22 mouse cellular contexts compared by ENCODE assay signal in genomic region chr11:18598349-18598748, GRCm38 (mm10).
DNase-seq lines count a peak whose midpoint lies in the region; ATAC-seq lines count a peak whose summit lies in the region.
"Had no signal": no experiment of that assay in that cellular context is flagged by ENCODE, and none has a peak within 500 bp of the region (broad histone marks: within the 10 kb centered on the region; RNA-seq: fewer than 3 reads in every experiment).

No protein-coding gene starts in this region.

- no peak overlapping the region for H3K27ac ChIP-seq in heart, embryonic 11.5 days (ENCODE audit: low read depth, low read length)
- H3K27ac ChIP-seq in heart, embryonic 13.5 days (replicated peaks) = 0 out of 2 replicates have a peak overlapping the region, but pooled peaks have one; percentile 16
- no peak overlapping the region for H3K27ac ChIP-seq in midbrain, embryonic 11.5 days (ENCODE audit: low read depth, low read length)
- no peak overlapping the region for H3K27ac ChIP-seq in midbrain, embryonic 16.5 days (ENCODE audit: low read length)
- H3K27ac ChIP-seq: embryonic facial prominence, embryonic 13.5 days; embryonic facial prominence, embryonic 15.5 days; forebrain, embryonic 10.5 days; forebrain, embryonic 12.5 days had no signal

- no peak overlapping the region for H3K9ac ChIP-seq in heart, embryonic 11.5 days (ENCODE audit: low read depth, low read length)
- no peak overlapping the region for H3K9ac ChIP-seq in heart, embryonic 13.5 days
- H3K9ac ChIP-seq in midbrain, embryonic 11.5 days (ENCODE audit: low read length) = no peak overlapping the region
- H3K9ac ChIP-seq in midbrain, embryonic 16.5 days (ENCODE audit: low read depth, low read length) = no peak overlapping the region
- H3K9ac ChIP-seq: embryonic facial prominence, embryonic 13.5 days; embryonic facial prominence, embryonic 15.5 days; forebrain, embryonic 12.5 days had no signal

- peak; percentile 69 for ATAC-seq in heart, embryonic 11.5 days (replicated peaks; ENCODE audit: insufficient number of reproducible peaks, low FRiP score, low TSS enrichment)
- no peak for ATAC-seq in heart, embryonic 13.5 days (ENCODE audit: extremely low read depth, insufficient number of reproducible peaks, low FRiP score, low TSS enrichment)
- ATAC-seq in midbrain, embryonic 11.5 days (ENCODE audit: low FRiP score) = no peak
- no peak for ATAC-seq in midbrain, embryonic 16.5 days
- ATAC-seq: forebrain, embryonic 14.5 days had no signal

- DNase-seq in heart, postnatal 14 days = no peak
- no peak for DNase-seq in heart, postnatal 25 days (ENCODE audit: low spot score)
- peak; percentile 35 for DNase-seq in midbrain, embryonic 11.5 days (ENCODE audit: low spot score, missing footprints)
- DNase-seq: adrenal gland, adult 2 months; adrenal gland, postnatal 10 days; adrenal gland, postnatal 25 days; cerebellum, adult 11 months; cerebellum, adult 18-20 months; cerebellum, adult 8-10 months; cerebellum, adult 9-11 months; cerebellum, postnatal 14 days; cerebellum, postnatal 36 days; embryo, embryonic 11 days had no signal

- no peaks in the 10 kb centered on the region for H3K27me3 ChIP-seq in heart, embryonic 11.5 days (ENCODE audit: control insufficient read depth, insufficient read depth, low read length)
- H3K27me3 ChIP-seq in heart, embryonic 13.5 days (replicated peaks) = 0 out of 2 replicates have a peak, but pooled peaks cover 3% of the 10 kb centered on the region
- H3K27me3 ChIP-seq in midbrain, embryonic 11.5 days (ENCODE audit: control insufficient read depth, insufficient read depth, low read length) = no peaks in the 10 kb centered on the region
- H3K27me3 ChIP-seq in midbrain, embryonic 16.5 days (ENCODE audit: control insufficient read depth, insufficient read depth, low read depth, low read length) = no peaks in the 10 kb centered on the region
- H3K27me3 ChIP-seq: embryonic facial prominence, embryonic 13.5 days; embryonic facial prominence, embryonic 15.5 days; forebrain, embryonic 12.5 days had no signal

- WGBS in heart, embryonic 11.5 days (ENCODE audit: insufficient replicate concordance) = 30% methylated on average over 3 of the region's 3 CpGs
- WGBS in heart, embryonic 13.5 days = 28% methylated on average over 3 of the region's 3 CpGs
- WGBS in midbrain, embryonic 11.5 days = 75% methylated on average over 3 of the region's 3 CpGs
- 81% methylated on average over 3 of the region's 3 CpGs for WGBS in midbrain, embryonic 16.5 days

- peaks cover 10% of the 10 kb centered on the region; the same call in 1 of the 2 replicates for H3K4me1 ChIP-seq in heart, embryonic 11.5 days (ENCODE audit: control insufficient read depth, insufficient read depth, low read length)
- H3K4me1 ChIP-seq in heart, embryonic 13.5 days = peaks cover 30% of the 10 kb centered on the region
- no peaks in the 10 kb centered on the region for H3K4me1 ChIP-seq in midbrain, embryonic 11.5 days (ENCODE audit: control insufficient read depth, insufficient read depth, low read length)
- H3K4me1 ChIP-seq in midbrain, embryonic 16.5 days (ENCODE audit: control insufficient read depth, insufficient read depth, low read length) = no peaks in the 10 kb centered on the region
- H3K4me1 ChIP-seq: embryonic facial prominence, embryonic 13.5 days; embryonic facial prominence, embryonic 15.5 days; forebrain, embryonic 10.5 days; forebrain, embryonic 12.5 days had no signal

- intact Hi-C loops in heart, postnatal 14 days (cut with DNase I) = no loop called here
- intact Hi-C loops in heart, postnatal 25 days (cut with DNase I) = no loop called here

- H3K36me3 ChIP-seq in heart, embryonic 11.5 days (ENCODE audit: control insufficient read depth, insufficient read depth, low read length) = no peaks in the 10 kb centered on the region
- H3K36me3 ChIP-seq in heart, embryonic 13.5 days = no peaks in the 10 kb centered on the region
- no peaks in the 10 kb centered on the region for H3K36me3 ChIP-seq in midbrain, embryonic 11.5 days (ENCODE audit: control insufficient read depth, insufficient read depth, low read length)
- no peaks in the 10 kb centered on the region for H3K36me3 ChIP-seq in midbrain, embryonic 16.5 days (ENCODE audit: control insufficient read depth, insufficient read depth, low read length)
- H3K36me3 ChIP-seq: embryonic facial prominence, embryonic 13.5 days; embryonic facial prominence, embryonic 15.5 days; forebrain, embryonic 10.5 days; forebrain, embryonic 12.5 days had no signal

- H3K9me3 ChIP-seq in heart, embryonic 11.5 days (replicated peaks; ENCODE audit: control insufficient read depth, low read length) = no peaks in the 10 kb centered on the region
- no peaks in the 10 kb centered on the region for H3K9me3 ChIP-seq in heart, embryonic 13.5 days
- no peaks in the 10 kb centered on the region for H3K9me3 ChIP-seq in midbrain, embryonic 11.5 days (ENCODE audit: control insufficient read depth, low read length)
- H3K9me3 ChIP-seq in midbrain, embryonic 16.5 days (replicated peaks; ENCODE audit: control insufficient read depth, low read length, poor library complexity, severe bottlenecking) = no peaks in the 10 kb centered on the region
- H3K9me3 ChIP-seq: embryonic facial prominence, embryonic 13.5 days; embryonic facial prominence, embryonic 15.5 days; forebrain, embryonic 10.5 days; forebrain, embryonic 12.5 days had no signal

- H3K4me3 ChIP-seq in heart, embryonic 11.5 days (ENCODE audit: low read depth, low read length) = no peak overlapping the region
- no peak overlapping the region for H3K4me3 ChIP-seq in heart, embryonic 13.5 days
- H3K4me3 ChIP-seq in midbrain, embryonic 11.5 days (ENCODE audit: low read depth, low read length) = no peak overlapping the region
- no peak overlapping the region for H3K4me3 ChIP-seq in midbrain, embryonic 16.5 days (ENCODE audit: low read depth, low read length)
- H3K4me3 ChIP-seq: embryonic facial prominence, embryonic 13.5 days; embryonic facial prominence, embryonic 15.5 days; erythroblast, embryonic 14.5 days; forebrain, embryonic 10.5 days; forebrain, embryonic 12.5 days had no signal

- H3K4me2 ChIP-seq in heart, embryonic 11.5 days = no peak overlapping the region
- no peak overlapping the region for H3K4me2 ChIP-seq in heart, embryonic 13.5 days
- H3K4me2 ChIP-seq in midbrain, embryonic 11.5 days = no peak overlapping the region
- no peak overlapping the region for H3K4me2 ChIP-seq in midbrain, embryonic 16.5 days (ENCODE audit: low read length)
- H3K4me2 ChIP-seq: embryonic facial prominence, embryonic 13.5 days; embryonic facial prominence, embryonic 15.5 days; forebrain, embryonic 12.5 days had no signal
